Comparison of ENCODE assay signal across 32 mouse cellular contexts in the genomic region with DNA sequence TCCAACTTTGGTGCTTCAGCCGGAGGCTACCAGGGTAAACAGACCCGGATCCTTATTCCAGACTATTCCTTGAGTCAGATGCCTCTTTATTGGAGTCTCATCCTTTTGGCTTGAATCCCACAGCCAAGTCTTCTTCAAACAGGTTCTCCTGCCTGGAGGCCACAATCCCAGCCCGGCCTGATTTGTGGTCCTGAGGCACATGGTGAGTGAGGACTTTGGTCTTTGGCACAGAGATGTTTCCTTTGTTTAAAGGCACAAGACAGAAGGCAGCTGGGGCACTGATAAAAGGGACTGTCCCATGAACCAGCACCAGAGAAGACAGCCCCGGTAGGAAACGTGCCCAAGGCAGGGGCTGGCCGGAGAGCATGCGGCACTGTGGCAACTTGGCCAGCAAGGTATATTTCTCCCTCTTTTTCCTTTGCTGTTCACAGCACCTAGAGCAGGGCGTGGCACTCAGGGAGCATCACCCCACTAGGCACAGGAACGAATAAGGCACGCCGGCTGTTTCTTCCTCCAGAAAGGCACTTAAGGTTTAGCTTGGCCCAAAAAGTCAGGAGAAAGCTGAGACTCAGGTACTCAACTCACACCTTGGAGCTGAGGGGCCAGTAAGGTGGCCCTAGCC. TPM values are rescaled to one million over a fixed set of nuclear protein-coding genes. Genes with fewer than 3 reads are reported as not detected.
DNase-seq lines count a peak whose midpoint lies in the region; ATAC-seq and TF ChIP-seq lines count a peak whose summit lies in the region.
"Had no signal": no experiment of that assay in that cellular context is flagged by ENCODE, and none has a peak within 500 bp of the region (broad histone marks: within the 10 kb centered on the region; RNA-seq: fewer than 3 reads in every experiment).

No protein-coding gene starts in this region.

- H3K9ac ChIP-seq in heart, embryonic 13.5 days = no peak overlapping the region
- H3K9ac ChIP-seq in heart, embryonic 11.5 days (ENCODE audit: low read depth, low read length) = no peak overlapping the region
- H3K9ac ChIP-seq in liver, postnatal 0 days (replicated peaks) = 0 out of 2 replicates have a peak overlapping the region, but pooled peaks have one; percentile 21
- H3K9ac ChIP-seq in liver, embryonic 11.5 days (ENCODE audit: low read depth, low read length) = no peak overlapping the region
- no peak overlapping the region for H3K9ac ChIP-seq in CH12.LX (ENCODE audit: insufficient read depth, low read depth)
- no peak overlapping the region for H3K9ac ChIP-seq in intestine, postnatal 0 days (ENCODE audit: low read depth, low read length)
- H3K9ac ChIP-seq in hindbrain, embryonic 16.5 days (ENCODE audit: low read depth, low read length) = no peak overlapping the region
- H3K9ac ChIP-seq: heart, embryonic 12.5 days; hindbrain, embryonic 14.5 days; limb, embryonic 15.5 days; neural tube, embryonic 15.5 days had no signal

- H3K27me3 ChIP-seq in heart, embryonic 13.5 days (replicated peaks) = no peaks in the 10 kb centered on the region
- no peaks in the 10 kb centered on the region for H3K27me3 ChIP-seq in heart, embryonic 11.5 days (ENCODE audit: control insufficient read depth, insufficient read depth, low read length)
- H3K27me3 ChIP-seq in liver, postnatal 0 days (ENCODE audit: insufficient read depth, low read length) = no peaks in the 10 kb centered on the region
- H3K27me3 ChIP-seq in liver, embryonic 11.5 days (replicated peaks; ENCODE audit: control insufficient read depth, insufficient read depth, low read length) = no peaks in the 10 kb centered on the region
- no peaks in the 10 kb centered on the region for H3K27me3 ChIP-seq in CH12.LX (replicated peaks)
- no peaks in the 10 kb centered on the region for H3K27me3 ChIP-seq in intestine, postnatal 0 days (replicated peaks; ENCODE audit: control insufficient read depth, insufficient read depth, low read length)
- H3K27me3 ChIP-seq in hindbrain, embryonic 16.5 days (replicated peaks; ENCODE audit: control insufficient read depth, insufficient read depth, low read length) = peaks cover 3% of the 10 kb centered on the region; the same call in 1 of the 2 replicates
- H3K27me3 ChIP-seq: heart, embryonic 12.5 days; limb, embryonic 15.5 days; neural tube, embryonic 15.5 days; Patski had no signal

- TF ChIP-seq POLR2A in CH12.LX (IDR thresholded peaks at IDR 0.05; ENCODE audit: low read depth, low read length) = no peak

- no peak overlapping the region for H3K4me3 ChIP-seq in heart, embryonic 13.5 days
- H3K4me3 ChIP-seq in heart, embryonic 11.5 days (ENCODE audit: low read depth, low read length) = no peak overlapping the region
- H3K4me3 ChIP-seq in liver, postnatal 0 days (ENCODE audit: low read depth, low read length) = no peak overlapping the region
- H3K4me3 ChIP-seq in liver, embryonic 11.5 days (ENCODE audit: low read depth, low read length) = no peak overlapping the region
- no peak overlapping the region for H3K4me3 ChIP-seq in CH12.LX (replicated peaks in 1 of 3; ENCODE audit: low read depth in 2 of 3, low read length in 2 of 3, poor library complexity in 1 of 3)
- H3K4me3 ChIP-seq in intestine, postnatal 0 days (ENCODE audit: low read depth, low read length) = no peak overlapping the region
- no peak overlapping the region for H3K4me3 ChIP-seq in hindbrain, embryonic 16.5 days (ENCODE audit: low read length)
- H3K4me3 ChIP-seq: erythroblast, embryonic 14.5 days; gastrocnemius, adult 2 months; heart, embryonic 12.5 days; limb, embryonic 10.5 days; limb, embryonic 15.5 days; neural tube, embryonic 15.5 days had no signal

- H3K79me2 ChIP-seq in CH12.LX (replicated peaks; ENCODE audit: control insufficient read depth, extremely low read depth, insufficient read depth, poor library complexity, severe bottlenecking) = peaks cover 7% of the 10 kb centered on the region

- H3K4me1 ChIP-seq in heart, embryonic 13.5 days = peaks cover 21% of the 10 kb centered on the region
- no peaks in the 10 kb centered on the region for H3K4me1 ChIP-seq in heart, embryonic 11.5 days (ENCODE audit: control insufficient read depth, insufficient read depth, low read length)
- H3K4me1 ChIP-seq in liver, postnatal 0 days (ENCODE audit: insufficient read depth) = peaks cover 18% of the 10 kb centered on the region
- H3K4me1 ChIP-seq in liver, embryonic 11.5 days (replicated peaks; ENCODE audit: control insufficient read depth, insufficient read depth, low read length) = peaks cover 15% of the 10 kb centered on the region
- peaks cover 26 to 60% of the 10 kb centered on the region in 2 experiments for H3K4me1 ChIP-seq in CH12.LX (ENCODE audit: control insufficient read depth in 1 of 2, insufficient read depth in 2 of 2)
- H3K4me1 ChIP-seq in intestine, postnatal 0 days (replicated peaks; ENCODE audit: control insufficient read depth, insufficient read depth, low read length) = peaks cover 5% of the 10 kb centered on the region; the same call in 1 of the 2 replicates
- no peaks in the 10 kb centered on the region for H3K4me1 ChIP-seq in hindbrain, embryonic 16.5 days (ENCODE audit: control insufficient read depth, insufficient read depth, low read depth, low read length)

- no peak for TF ChIP-seq CTCF in liver, postnatal 0 days (IDR thresholded peaks at IDR 0.05; ENCODE audit: low read depth)
- no peak for TF ChIP-seq CTCF in CH12.LX (conservative IDR thresholded peaks at IDR 0.05 in 1 of 2, IDR thresholded peaks at IDR 0.05 in 1 of 2; ENCODE audit: low read depth in 2 of 2, low read length in 2 of 2)
- no peak for TF ChIP-seq CTCF in intestine, postnatal 0 days (IDR thresholded peaks at IDR 0.05; ENCODE audit: low read depth)

- no peak for DNase-seq in liver, postnatal 0 days
- DNase-seq in liver, embryonic 11.5 days (ENCODE audit: low spot score) = no peak
- DNase-seq in CH12.LX (ENCODE audit: extremely low read depth) = no peak
- no peak for DNase-seq in right cerebral cortex, postnatal 4 days
- DNase-seq: gastrocnemius, adult 2 months; gastrocnemius, postnatal 36 days; heart, adult 18-20 months; heart, postnatal 10 days; midbrain, embryonic 14.5 days; right cerebral cortex, postnatal 25 days; thymus, adult 18-20 months; thymus, postnatal 25 days had no signal

- in situ Hi-C loops in CH12.LX (cut with MboI; ENCODE audit: low pct_ligation_motif_present, low pct_unique_long_range_greater_than_20kb, low sequenced_read_pairs) = no loop called here

- no peak for TF ChIP-seq RAD21 in CH12.LX (IDR thresholded peaks at IDR 0.05; ENCODE audit: low read depth, low read length)

- H3K9me3 ChIP-seq in heart, embryonic 13.5 days = no peaks in the 10 kb centered on the region
- H3K9me3 ChIP-seq in heart, embryonic 11.5 days (replicated peaks; ENCODE audit: control insufficient read depth, low read length) = no peaks in the 10 kb centered on the region
- H3K9me3 ChIP-seq in liver, postnatal 0 days (ENCODE audit: low read length) = no peaks in the 10 kb centered on the region
- H3K9me3 ChIP-seq in liver, embryonic 11.5 days (ENCODE audit: control insufficient read depth, low read length) = no peaks in the 10 kb centered on the region
- no peaks in the 10 kb centered on the region for H3K9me3 ChIP-seq in CH12.LX (replicated peaks; ENCODE audit: low read length)
- no peaks in the 10 kb centered on the region for H3K9me3 ChIP-seq in intestine, postnatal 0 days (ENCODE audit: control insufficient read depth)
- no peaks in the 10 kb centered on the region for H3K9me3 ChIP-seq in hindbrain, embryonic 16.5 days (ENCODE audit: control insufficient read depth, low read length)
- H3K9me3 ChIP-seq: heart, embryonic 12.5 days; limb, embryonic 10.5 days; limb, embryonic 15.5 days; neural tube, embryonic 15.5 days had no signal

- 0 out of 2 replicates have a peak overlapping the region, but pooled peaks have one; percentile 22 for H3K27ac ChIP-seq in heart, embryonic 13.5 days (replicated peaks)
- H3K27ac ChIP-seq in heart, embryonic 11.5 days (ENCODE audit: low read depth, low read length) = no peak overlapping the region
- no peak overlapping the region for H3K27ac ChIP-seq in liver, postnatal 0 days (ENCODE audit: low read depth)
- H3K27ac ChIP-seq in liver, embryonic 11.5 days (ENCODE audit: low read depth, low read length) = no peak overlapping the region
- no peak overlapping the region for H3K27ac ChIP-seq in CH12.LX (ENCODE audit: insufficient read depth, low read depth)
- H3K27ac ChIP-seq in intestine, postnatal 0 days (ENCODE audit: low read depth, low read length) = peak overlapping the region; percentile 46; the same call in 1 of the 2 replicates
- no peak overlapping the region for H3K27ac ChIP-seq in hindbrain, embryonic 16.5 days (ENCODE audit: low read depth, low read length)
- H3K27ac ChIP-seq: gastrocnemius, adult 2 months; hindbrain, embryonic 14.5 days; limb, embryonic 10.5 days; limb, embryonic 15.5 days; neural tube, embryonic 15.5 days; stomach, postnatal 0 days had no signal

- WGBS in heart, embryonic 13.5 days = 88% methylated on average over 11 of the region's 11 CpGs
- WGBS in heart, embryonic 11.5 days (ENCODE audit: insufficient replicate concordance) = 89% methylated on average over 11 of the region's 11 CpGs
- WGBS in liver, postnatal 0 days (ENCODE audit: insufficient replicate concordance) = 78% methylated on average over 11 of the region's 11 CpGs
- 88% methylated on average over 11 of the region's 11 CpGs for WGBS in liver, embryonic 11.5 days
- 66% methylated on average over 11 of the region's 11 CpGs for WGBS in intestine, postnatal 0 days
- WGBS in hindbrain, embryonic 16.5 days = 93% methylated on average over 11 of the region's 11 CpGs

- no peak for TF ChIP-seq EP300 in liver, postnatal 0 days (IDR thresholded peaks at IDR 0.05; ENCODE audit: low read depth)
- TF ChIP-seq EP300 in CH12.LX (IDR thresholded peaks at IDR 0.05; ENCODE audit: low read length) = no peak

- H3K4me2 ChIP-seq in heart, embryonic 13.5 days = no peak overlapping the region; the same call in 1 of the 2 replicates
- no peak overlapping the region for H3K4me2 ChIP-seq in heart, embryonic 11.5 days
- no peak overlapping the region for H3K4me2 ChIP-seq in liver, postnatal 0 days (ENCODE audit: low read depth, low read length)
- no peak overlapping the region for H3K4me2 ChIP-seq in liver, embryonic 11.5 days
- H3K4me2 ChIP-seq in CH12.LX (ENCODE audit: insufficient read depth, low read depth, poor library complexity, severe bottlenecking) = no peak overlapping the region
- H3K4me2 ChIP-seq in intestine, postnatal 0 days (replicated peaks; ENCODE audit: low read depth) = peak overlapping the region; percentile 41
- no peak overlapping the region for H3K4me2 ChIP-seq in hindbrain, embryonic 16.5 days (ENCODE audit: low read length)
- H3K4me2 ChIP-seq: heart, embryonic 12.5 days; hindbrain, embryonic 14.5 days; limb, embryonic 15.5 days; neural tube, embryonic 15.5 days had no signal

- no peak for ATAC-seq in heart, embryonic 13.5 days (ENCODE audit: extremely low read depth, insufficient number of reproducible peaks, low FRiP score, low TSS enrichment)
- ATAC-seq in heart, embryonic 11.5 days (replicated peaks; ENCODE audit: insufficient number of reproducible peaks, low FRiP score, low TSS enrichment) = no peak
- no peak for ATAC-seq in liver, postnatal 0 days
- no peak for ATAC-seq in liver, embryonic 11.5 days (replicated peaks; ENCODE audit: low FRiP score)
- peak; percentile 67 for ATAC-seq in intestine, postnatal 0 days
- ATAC-seq in hindbrain, embryonic 16.5 days = no peak
- ATAC-seq: forebrain, embryonic 16.5 days; inflammation-experienced regulatory T-cells, adult 6 months; Patski had no signal

- dilution Hi-C loops in CH12.LX (cut with MboI; ENCODE audit: extremely low pct_ligation_motif_present, extremely low pct_unique_long_range_greater_than_20kb, low sequenced_read_pairs) = no loop called here

- no peaks in the 10 kb centered on the region for H3K36me3 ChIP-seq in heart, embryonic 13.5 days
- no peaks in the 10 kb centered on the region for H3K36me3 ChIP-seq in heart, embryonic 11.5 days (ENCODE audit: control insufficient read depth, insufficient read depth, low read length)
- no peaks in the 10 kb centered on the region; the same call in 1 of the 2 replicates for H3K36me3 ChIP-seq in liver, postnatal 0 days (replicated peaks; ENCODE audit: insufficient read depth, low read length)
- no peaks in the 10 kb centered on the region for H3K36me3 ChIP-seq in liver, embryonic 11.5 days (ENCODE audit: control insufficient read depth, insufficient read depth, low read length)
- H3K36me3 ChIP-seq in CH12.LX (replicated peaks in 1 of 2; ENCODE audit: control insufficient read depth in 1 of 2, insufficient read depth in 1 of 2, low read length in 1 of 2) = peaks cover 52 to 62% of the 10 kb centered on the region in 2 experiments
- no peaks in the 10 kb centered on the region for H3K36me3 ChIP-seq in intestine, postnatal 0 days (ENCODE audit: control insufficient read depth, insufficient read depth)
- H3K36me3 ChIP-seq in hindbrain, embryonic 16.5 days (ENCODE audit: control insufficient read depth, insufficient read depth, low read length) = no peaks in the 10 kb centered on the region
- H3K36me3 ChIP-seq: heart, embryonic 12.5 days; limb, embryonic 10.5 days; limb, embryonic 15.5 days; neural tube, embryonic 15.5 days had no signal

RNA-seq across cellular contexts. Expression of gene Rbck1, which starts 5.2 kb away (rescaled TPM):
- polyA plus RNA-seq in heart, embryonic 13.5 days (2015; fragmentation: Nextera tagmentation; extraction: Ambion mirVana) = 60.7 and 66.3 TPM in 2 replicates
- 62.6 and 64.5 TPM in 2 replicates for polyA plus RNA-seq in heart, embryonic 11.5 days (2014; fragmentation: Nextera tagmentation; extraction: Ambion mirVana)
- polyA plus RNA-seq in liver, postnatal 0 days (2015; fragmentation: Nextera tagmentation; extraction: Ambion mirVana) = 30.2 and 31.0 TPM in 2 replicates
- 104 and 105 TPM in 2 replicates for polyA plus RNA-seq in liver, embryonic 11.5 days (2014; fragmentation: Nextera tagmentation; extraction: Ambion mirVana)
- total RNA-seq in CH12.LX (2012; rRNA removed) = 118 and 134 TPM in 2 replicates
- 98.0 and 109 TPM in 2 replicates for total RNA-seq in CH12.LX (2014; rRNA removed)
- 133 and 143 TPM in 2 replicates for polyA plus RNA-seq in CH12.LX (2012; ENCODE audit: insufficient read length, low read depth)
- 44.9 and 50.3 TPM in 2 replicates for polyA plus RNA-seq in intestine, postnatal 0 days (2015; fragmentation: Nextera tagmentation; extraction: Ambion mirVana)
- 92.1 and 100 TPM in 2 replicates for polyA plus RNA-seq in hindbrain, embryonic 16.5 days (2015; fragmentation: Nextera tagmentation; extraction: Ambion mirVana)

RNA-seq across cellular contexts. Expression of gene Trib3, which starts 6.1 kb away (rescaled TPM):
- 4.5 and 6.5 TPM in 2 replicates for polyA plus RNA-seq in heart, embryonic 13.5 days (2015; fragmentation: Nextera tagmentation; extraction: Ambion mirVana)
- 3.4 and 3.6 TPM in 2 replicates for polyA plus RNA-seq in heart, embryonic 11.5 days (2014; fragmentation: Nextera tagmentation; extraction: Ambion mirVana)
- 4.1 and 5.5 TPM in 2 replicates for polyA plus RNA-seq in liver, postnatal 0 days (2015; fragmentation: Nextera tagmentation; extraction: Ambion mirVana)
- polyA plus RNA-seq in liver, embryonic 11.5 days (2014; fragmentation: Nextera tagmentation; extraction: Ambion mirVana) = 13.9 and 18.1 TPM in 2 replicates
- total RNA-seq in CH12.LX (2012; rRNA removed) (16.5 and 56.9 TPM in 2 replicates), CH12.LX (2014; rRNA removed) (18.2 and 30.0 TPM in 2 replicates)
- 23.7 and 25.1 TPM in 2 replicates for polyA plus RNA-seq in CH12.LX (2012; ENCODE audit: insufficient read length, low read depth)
- polyA plus RNA-seq in intestine, postnatal 0 days (2015; fragmentation: Nextera tagmentation; extraction: Ambion mirVana) = 2.5 and 2.9 TPM in 2 replicates
- polyA plus RNA-seq in hindbrain, embryonic 16.5 days (2015; fragmentation: Nextera tagmentation; extraction: Ambion mirVana) = 2.1 and 2.2 TPM in 2 replicates
- total RNA-seq: monocyte, adult 5-6 weeks had no signal

RNA-seq across cellular contexts. Expression of gene Nrsn2, which starts 38.7 kb away (rescaled TPM):
- 2.5 and 3.7 TPM in 2 replicates for polyA plus RNA-seq in heart, embryonic 13.5 days (2015; fragmentation: Nextera tagmentation; extraction: Ambion mirVana)
- 3.8 and 5.5 TPM in 2 replicates for polyA plus RNA-seq in heart, embryonic 11.5 days (2014; fragmentation: Nextera tagmentation; extraction: Ambion mirVana)
- not detected in 2 replicates for polyA plus RNA-seq in liver, postnatal 0 days (2015; fragmentation: Nextera tagmentation; extraction: Ambion mirVana)
- 0.45 and 0.49 TPM in 2 replicates for polyA plus RNA-seq in liver, embryonic 11.5 days (2014; fragmentation: Nextera tagmentation; extraction: Ambion mirVana)
- total RNA-seq in CH12.LX (2012; rRNA removed) (not detected in 2 replicates), CH12.LX (2014; rRNA removed) (not detected in 2 replicates)
- polyA plus RNA-seq in CH12.LX (2012; ENCODE audit: insufficient read length, low read depth) = not detected in 2 replicates
- polyA plus RNA-seq in intestine, postnatal 0 days (2015; fragmentation: Nextera tagmentation; extraction: Ambion mirVana) = 4.1 and 4.7 TPM in 2 replicates
- 72.0 and 74.0 TPM in 2 replicates for polyA plus RNA-seq in hindbrain, embryonic 16.5 days (2015; fragmentation: Nextera tagmentation; extraction: Ambion mirVana)
- total RNA-seq: gastrocnemius, adult 2 months; gastrocnemius, postnatal 36 days; heart, adult 18-20 months; heart, postnatal 10 days; hematopoietic stem cell, adult 5-6 weeks; MEL; monocyte, adult 5-6 weeks had no signal
- polyA plus RNA-seq: C2C12; erythroblast, embryonic 14.5 days; inflammation-experienced regulatory T-cells, adult 6 months; liver, embryonic 16.5 days; Patski; spleen, adult 2 months had no signal

RNA-seq across cellular contexts. Expression of gene Tbc1d20, which starts 44.1 kb away (rescaled TPM):
- polyA plus RNA-seq in heart, embryonic 13.5 days (2015; fragmentation: Nextera tagmentation; extraction: Ambion mirVana) = 29.1 and 30.4 TPM in 2 replicates
- 25.1 and 25.7 TPM in 2 replicates for polyA plus RNA-seq in heart, embryonic 11.5 days (2014; fragmentation: Nextera tagmentation; extraction: Ambion mirVana)
- polyA plus RNA-seq in liver, postnatal 0 days (2015; fragmentation: Nextera tagmentation; extraction: Ambion mirVana) = 7.8 and 8.3 TPM in 2 replicates
- 25.1 and 25.9 TPM in 2 replicates for polyA plus RNA-seq in liver, embryonic 11.5 days (2014; fragmentation: Nextera tagmentation; extraction: Ambion mirVana)
- 14.3 and 15.9 TPM in 2 replicates for total RNA-seq in CH12.LX (2012; rRNA removed)
- total RNA-seq in CH12.LX (2014; rRNA removed) = 13.1 and 17.0 TPM in 2 replicates
- polyA plus RNA-seq in CH12.LX (2012; ENCODE audit: insufficient read length, low read depth) = 22.0 and 22.5 TPM in 2 replicates
- polyA plus RNA-seq in intestine, postnatal 0 days (2015; fragmentation: Nextera tagmentation; extraction: Ambion mirVana) = 35.2 and 40.3 TPM in 2 replicates
- polyA plus RNA-seq in hindbrain, embryonic 16.5 days (2015; fragmentation: Nextera tagmentation; extraction: Ambion mirVana) = 31.2 and 33.9 TPM in 2 replicates

Comparison
In these comparisons a context has a peak if more than half of its experiments do, and no peak if none do; other contexts are left out.
1. H3K27ac ChIP-seq: peak in heart, embryonic 13.5 days (single experiment) and intestine, postnatal 0 days (single experiment); none in heart, embryonic 11.5 days (single experiment), liver, postnatal 0 days (single experiment), liver, embryonic 11.5 days (single experiment), CH12.LX (single experiment) and hindbrain, embryonic 16.5 days (single experiment).
2. RNA of gene Nrsn2, which starts 38.7 kb away (polyA plus RNA-seq): 72.0 to 74.0 TPM in hindbrain, embryonic 16.5 days; 3.8 to 5.5 TPM in heart, embryonic 11.5 days, 4.1 to 4.7 TPM in intestine, postnatal 0 days, 2.5 to 3.7 TPM in heart, embryonic 13.5 days, 0.45 to 0.49 TPM in liver, embryonic 11.5 days, not detected in liver, postnatal 0 days and not detected in CH12.LX; every median in the first group is over 10 times any median in the second.